Mouse (Mus musculus) embryo, embryonic 11.5 days (tissue): ENCODE measurements around the gene Taf9.

ENCODE experiments used
- DNase-seq: peaks from one replicate; pipeline ENCODE4 v3.0.0-alpha.2; 2012; ENCODE audit warnings: low read depth, low spot score

The Taf9 gene

DNA sequence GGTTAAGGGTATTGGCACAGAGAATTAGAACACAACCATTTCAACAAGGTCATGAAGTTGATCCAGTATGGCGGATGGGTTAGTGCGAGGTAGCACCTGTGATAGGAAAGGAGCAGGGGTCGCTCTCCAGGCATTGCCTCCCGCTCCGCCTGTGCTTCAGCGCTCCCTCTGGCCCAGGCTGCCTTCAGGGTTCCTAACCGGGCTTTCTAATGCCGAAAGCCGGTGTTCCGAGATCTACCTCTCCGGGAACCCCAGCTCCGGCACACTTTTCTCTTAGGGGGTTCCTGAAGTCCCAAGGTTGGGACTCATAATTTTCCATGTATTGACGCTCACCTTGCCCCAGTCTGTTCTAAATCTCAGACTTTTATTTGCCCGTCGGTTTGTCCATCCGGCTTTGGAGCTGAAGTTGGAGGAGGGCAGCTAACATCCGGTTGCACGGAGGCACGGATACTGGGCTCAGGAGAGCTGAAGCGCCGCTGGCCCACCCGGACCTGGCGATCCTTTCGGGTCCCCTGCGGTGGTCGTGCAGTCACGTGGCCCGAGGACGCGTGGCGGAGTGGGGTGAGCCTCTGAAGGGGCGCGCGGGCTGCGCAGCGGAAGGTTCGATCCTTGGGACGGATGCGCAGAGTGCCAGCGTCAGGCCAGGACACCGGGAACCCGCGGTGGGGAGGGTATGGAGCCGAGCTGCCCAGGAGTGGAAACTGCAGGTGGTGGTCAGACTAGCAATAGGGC is 18.1 kb downstream of the Taf9 start, which contains the start of gene Ccdc125:
Gene Ccdc125, plus strand, starts transcription at position 427 of the 732 bp plus-strand sequence.
- DNase-seq: peak; percentile 27

DNA sequence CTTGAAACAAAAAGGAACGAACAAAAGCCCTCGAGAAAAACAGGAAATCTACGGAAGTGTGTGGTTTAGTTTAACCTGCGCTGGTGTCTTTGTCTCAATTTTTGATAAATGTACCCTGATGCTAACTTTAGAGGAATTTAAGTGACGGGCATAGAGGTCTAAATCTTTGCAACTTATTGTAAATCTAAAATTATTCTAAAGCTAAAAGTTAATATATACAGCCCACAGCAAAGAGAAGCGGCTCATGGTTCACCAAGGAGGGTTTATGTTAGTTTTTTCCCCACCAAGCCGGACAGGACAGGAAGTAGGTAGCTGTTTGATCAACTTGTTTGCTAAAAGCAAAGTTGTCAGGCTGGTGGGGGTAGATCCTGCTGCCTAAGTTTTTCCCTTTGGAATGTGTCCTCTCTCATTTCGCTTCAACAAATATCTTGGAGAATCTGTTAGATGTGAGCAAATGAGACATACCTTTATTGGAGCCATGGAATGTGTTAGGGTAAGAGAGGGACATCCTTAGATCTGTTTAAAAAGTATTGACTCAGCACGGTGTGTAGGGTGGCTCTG is 18.9 kb downstream of the Taf9 start:
- DNase-seq: no peak

DNA sequence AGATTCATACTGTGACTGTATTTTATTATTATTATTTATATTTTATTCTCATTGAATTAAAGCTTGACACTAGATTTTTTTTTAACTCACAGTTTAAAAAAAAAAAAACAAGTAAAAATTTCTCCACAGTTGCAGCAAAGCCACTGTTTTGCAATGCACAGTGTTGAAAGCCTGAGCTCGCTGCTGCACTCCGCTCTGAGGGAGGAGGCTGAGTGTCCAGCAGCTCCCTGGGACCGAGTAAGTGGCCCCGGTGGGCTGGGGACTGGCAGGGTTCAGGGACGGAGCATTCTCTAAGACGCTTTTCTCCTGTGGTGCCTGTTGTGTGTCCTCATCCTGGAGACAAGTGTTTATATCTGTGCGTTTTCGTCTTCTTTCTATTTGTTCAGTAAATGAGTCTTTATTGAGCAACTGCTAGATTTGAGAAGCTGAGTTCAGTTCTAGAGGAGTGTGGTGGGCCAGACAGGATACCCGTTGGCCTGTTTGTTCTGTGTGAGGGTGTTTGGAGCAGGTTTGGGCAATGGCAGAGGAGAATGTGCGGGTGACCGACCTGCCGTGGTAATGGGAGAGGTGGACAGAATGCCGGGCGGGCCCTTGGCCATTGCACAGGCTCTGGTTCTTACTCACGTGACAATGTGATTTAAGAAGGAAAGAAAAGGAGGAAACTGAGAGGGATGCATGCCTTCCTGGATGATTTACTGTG is 24.7 kb downstream of the Taf9 start:
- DNase-seq: no peak

DNA sequence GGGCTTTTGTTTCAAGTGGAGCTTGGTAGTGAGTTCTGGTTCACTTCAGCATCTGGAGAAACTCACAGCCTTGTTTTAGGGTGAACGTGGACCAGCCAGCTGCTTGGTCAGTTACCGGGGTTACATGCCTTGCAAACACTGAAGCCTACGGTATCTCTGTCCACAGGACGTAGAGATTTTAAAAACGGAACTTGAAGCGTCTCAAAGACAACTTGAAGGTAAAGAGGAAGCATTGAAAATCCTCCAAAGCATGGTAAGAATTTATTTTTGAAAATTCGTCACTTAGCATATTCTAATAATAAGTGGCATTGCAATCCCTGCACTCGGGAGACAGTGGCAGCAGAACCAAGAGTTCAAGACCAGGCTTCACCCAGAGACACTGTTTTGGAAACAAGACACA is 30.2 kb downstream of the Taf9 start:
- no peak for DNase-seq

DNA sequence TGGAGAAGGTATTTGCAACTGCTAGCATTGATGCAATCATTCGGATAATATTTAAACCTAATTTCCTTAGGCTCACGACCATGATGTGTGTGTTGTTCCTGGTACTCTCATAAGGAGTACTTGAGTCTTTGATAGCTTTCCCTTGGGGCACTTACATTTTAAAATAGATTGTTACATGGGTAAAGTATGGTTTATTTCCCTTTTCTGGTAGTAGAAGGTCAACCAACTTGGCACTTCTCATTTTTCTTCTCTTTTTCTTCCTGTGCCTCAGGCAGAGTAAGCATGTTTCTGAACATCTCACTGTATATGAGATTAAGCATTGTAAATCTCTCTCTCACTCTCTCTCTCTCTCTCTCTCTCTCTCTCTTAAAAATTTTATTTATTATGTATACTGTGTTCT is 31.5 kb downstream of the Taf9 start:
- no peak for DNase-seq

DNA sequence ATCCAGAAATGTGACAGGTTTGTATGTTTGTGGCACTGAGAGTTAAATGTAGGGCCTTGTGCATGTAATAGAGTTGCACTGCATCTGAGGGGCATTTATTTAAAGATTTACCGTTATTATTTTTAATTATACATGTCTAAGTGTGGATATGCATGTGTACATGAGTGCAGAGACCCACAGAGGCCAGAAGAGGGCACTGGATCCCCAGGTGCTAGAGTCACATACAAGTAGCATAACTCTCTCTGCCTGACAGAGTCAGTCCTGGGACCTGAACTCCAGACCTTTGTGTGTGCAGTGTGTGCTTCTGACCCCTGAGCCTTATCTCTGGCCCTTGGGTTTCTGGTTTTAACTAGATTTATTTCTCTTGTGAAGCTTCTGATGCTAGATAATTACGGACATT is 33.0 kb downstream of the Taf9 start:
- DNase-seq: no peak

DNA sequence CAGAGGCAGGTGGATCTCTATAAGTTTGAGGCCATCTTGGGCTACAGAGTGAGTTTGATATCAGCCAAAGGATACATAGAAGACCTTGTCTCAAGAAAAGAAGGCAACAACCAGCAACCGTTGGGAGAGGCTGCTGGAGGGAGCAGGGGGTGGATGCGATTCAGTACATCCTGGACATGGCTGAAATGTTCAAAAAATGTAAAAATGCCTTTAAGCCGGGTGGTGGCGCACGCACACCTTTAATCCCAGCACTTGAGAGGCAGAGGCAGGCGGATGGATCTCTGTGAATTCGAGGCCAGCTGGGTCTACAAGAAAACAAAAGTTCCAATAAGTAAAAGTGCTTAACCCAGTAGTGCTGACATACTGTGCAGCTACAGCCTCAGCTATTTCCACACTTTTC is 36.1 kb downstream of the Taf9 start:
- DNase-seq: no peak

DNA sequence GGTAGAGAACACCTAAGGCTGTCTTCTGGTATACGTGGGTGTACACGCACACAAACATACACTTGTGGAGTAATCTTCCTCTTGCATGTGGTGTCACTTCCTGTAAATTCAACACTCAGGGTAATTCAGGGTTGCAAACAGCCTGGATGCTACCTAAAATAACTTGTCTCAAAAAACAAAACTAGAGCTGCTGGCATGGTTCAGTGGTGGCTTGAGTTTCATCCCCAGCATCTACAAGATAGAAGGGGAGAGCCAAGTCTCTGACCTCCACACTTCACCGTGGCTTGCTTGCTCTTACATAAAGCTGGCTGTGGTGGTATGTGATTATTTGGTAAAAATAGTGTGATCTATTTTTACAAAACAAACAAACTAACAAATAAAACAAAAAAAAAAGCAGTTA is 46.2 kb downstream of the Taf9 start:
- no peak for DNase-seq

DNA sequence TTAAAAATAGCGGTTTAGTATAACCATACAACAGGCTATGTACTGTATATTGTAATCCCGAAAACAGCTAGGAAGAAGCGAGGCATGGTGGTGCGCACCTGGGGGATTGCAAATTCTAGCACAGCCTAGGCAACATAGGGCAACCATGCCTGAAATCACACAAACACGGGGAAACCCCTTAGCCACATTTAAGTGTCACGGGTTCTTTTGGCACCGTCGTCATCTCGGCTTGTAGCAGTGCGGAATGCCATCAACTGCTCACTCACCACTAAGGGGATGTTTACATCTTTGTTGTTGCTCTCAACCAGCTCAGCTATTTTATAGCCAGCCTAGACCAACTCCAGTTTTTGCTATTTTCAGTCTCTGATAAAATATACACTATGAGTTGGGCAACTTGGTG is 47.5 kb downstream of the Taf9 start:
- no peak for DNase-seq

DNA sequence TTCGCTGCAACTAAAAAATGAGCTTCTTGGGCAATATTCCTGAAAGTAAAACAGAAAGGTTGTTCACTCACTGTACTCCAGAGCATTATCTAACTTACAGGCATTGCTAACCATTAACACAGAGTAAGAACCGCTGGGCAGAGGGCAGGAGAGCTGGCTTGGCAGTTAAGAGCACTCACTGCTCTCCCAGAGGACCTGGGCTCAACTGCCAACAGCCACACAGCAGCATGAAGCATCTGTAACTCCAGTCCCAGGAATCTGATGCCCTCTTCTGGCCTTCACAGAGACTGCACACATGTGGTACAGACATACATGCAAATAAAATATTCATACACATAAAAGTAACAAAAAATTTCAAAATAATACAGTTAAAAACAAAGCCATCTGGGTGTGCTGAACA is 52.1 kb downstream of the Taf9 start:
- no peak for DNase-seq
